Mouse (Mus musculus): ENCODE results near the gene Polr1c.

Polr1c gene

GRCm38 (mm10) chr17:46221601-46222000 is 26.3 kb downstream of the Polr1c start:
- no peak for DNase-seq (ENCODE audit: low read depth, low spot score)

DNA sequence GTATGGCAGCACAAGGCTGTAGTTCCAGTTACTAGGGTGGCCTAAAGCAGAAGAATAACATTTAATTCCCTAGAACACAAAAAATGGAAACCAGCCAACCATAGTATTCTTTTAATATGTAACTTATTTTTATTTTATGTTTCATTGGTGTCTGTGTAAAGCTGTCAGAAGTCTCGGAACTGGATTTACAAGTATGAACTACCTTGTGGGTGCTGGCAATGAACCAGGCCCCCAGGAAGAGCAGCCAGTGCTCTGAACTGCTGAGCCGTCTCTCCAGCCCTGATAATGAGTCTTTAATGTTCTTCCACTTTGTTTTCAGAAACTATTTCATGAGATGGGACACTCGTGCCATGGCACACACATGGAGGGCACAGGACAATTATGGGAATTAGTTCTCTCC is 37.3 kb downstream of the Polr1c start:
- no peak for DNase-seq (ENCODE audit: low read depth, low spot score)

DNA sequence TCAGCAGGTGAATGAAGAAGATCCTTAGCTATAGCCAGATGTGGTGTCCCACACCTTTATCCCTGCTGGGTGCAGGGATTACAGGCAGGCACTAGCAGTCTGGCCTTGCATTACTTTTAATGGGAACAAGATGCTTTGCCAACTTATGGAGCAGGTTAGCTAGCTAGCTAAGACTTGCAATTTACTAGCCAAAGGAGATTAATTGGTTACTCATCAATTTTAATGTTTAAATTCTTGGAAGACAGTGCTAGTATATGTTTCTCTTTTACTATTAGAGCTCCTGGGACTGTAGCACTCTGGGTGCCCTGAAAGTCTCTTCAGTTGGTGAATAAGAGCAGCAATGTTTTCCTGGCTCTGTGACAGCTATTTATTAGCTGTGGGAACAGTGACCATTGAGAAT is 41.2 kb downstream of the Polr1c start:
- DNase-seq (ENCODE audit: low read depth, low spot score): no peak

DNA sequence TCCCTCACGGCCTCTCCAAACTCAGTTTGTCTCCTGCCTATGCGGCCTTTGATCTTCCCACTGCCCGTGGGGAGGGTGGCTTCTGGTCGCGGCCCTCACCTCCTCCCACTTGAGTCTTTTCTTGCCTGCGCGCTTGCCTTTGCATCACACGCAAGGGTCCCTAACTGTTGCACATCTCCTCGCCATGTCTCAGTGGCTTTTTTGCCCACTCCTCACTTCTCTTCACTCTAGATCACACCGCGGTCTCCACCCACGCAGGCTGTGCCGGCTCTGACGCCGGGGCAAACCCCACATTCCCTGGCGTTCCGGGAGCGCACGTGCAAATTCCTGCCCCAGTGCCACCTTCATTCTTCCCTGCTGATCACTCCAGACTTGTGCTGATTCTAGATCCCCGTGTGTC is 44.8 kb downstream of the Polr1c start:
- DNase-seq (ENCODE audit: low read depth, low spot score): no peak

DNA sequence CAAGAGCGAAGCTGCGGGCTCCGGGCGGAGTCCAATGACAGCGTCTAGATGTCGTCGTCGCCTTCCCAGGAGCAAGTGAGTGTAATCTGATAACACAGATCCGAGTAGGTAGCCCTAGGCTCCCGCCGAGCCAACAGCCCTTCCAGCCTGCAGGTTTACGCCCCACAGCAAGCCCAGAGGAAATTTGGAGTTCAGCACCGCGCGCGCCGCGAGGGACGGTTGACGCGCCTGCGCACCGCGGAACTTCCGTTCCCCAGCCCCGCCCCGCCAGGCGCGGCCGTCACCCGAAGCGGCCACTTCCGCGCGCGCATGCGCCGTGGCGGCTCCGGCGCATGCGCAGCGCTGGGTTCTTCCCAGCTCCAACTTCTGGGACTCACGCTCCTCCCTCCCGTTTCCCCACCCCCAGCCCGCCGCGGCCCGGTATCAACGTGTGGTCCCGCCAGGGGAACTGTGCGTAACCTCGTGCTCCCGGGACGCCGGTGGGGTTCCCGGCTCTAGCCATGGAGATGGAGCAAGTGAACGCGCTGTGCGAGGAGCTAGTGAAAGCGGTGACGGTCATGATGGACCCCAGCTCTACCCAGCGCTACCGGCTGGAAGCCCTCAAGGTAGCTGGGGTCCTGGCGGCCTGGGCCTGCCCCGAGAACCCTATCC is 45.3 kb downstream of the Polr1c start, which contains the start of the genes Polh and Xpo5:
TSS of gene Polh (minus strand) at position 225 of the 651 bp plus-strand sequence.
TSS of gene Xpo5 (plus strand) at position 362 of the 651 bp plus-strand sequence.
- DNase-seq (ENCODE audit: low read depth, low spot score): peak; percentile 97

GRCm38 (mm10) chr17:46201151-46201550 is 46.7 kb downstream of the Polr1c start:
- DNase-seq (ENCODE audit: low read depth, low spot score): no peak

Data from skeletal muscle tissue, adult 2 months (tissue).